Mouse (Mus musculus): Measurements from ENCODE around the gene Emc3.

Emc3 gene

GRCm38 (mm10) chr6:113530932-113531839 lies at the start of gene Emc3, which contains the start of gene Fancd2:
TSS of gene Emc3 (minus strand) at chr6:113531652.
TSS of gene Fancd2 (plus strand) at chr6:113531682.
- DNase-seq (ENCODE audit: low read depth in 1 of 2, low spot score in 2 of 2) = peak; percentile 77 to 91

DNA sequence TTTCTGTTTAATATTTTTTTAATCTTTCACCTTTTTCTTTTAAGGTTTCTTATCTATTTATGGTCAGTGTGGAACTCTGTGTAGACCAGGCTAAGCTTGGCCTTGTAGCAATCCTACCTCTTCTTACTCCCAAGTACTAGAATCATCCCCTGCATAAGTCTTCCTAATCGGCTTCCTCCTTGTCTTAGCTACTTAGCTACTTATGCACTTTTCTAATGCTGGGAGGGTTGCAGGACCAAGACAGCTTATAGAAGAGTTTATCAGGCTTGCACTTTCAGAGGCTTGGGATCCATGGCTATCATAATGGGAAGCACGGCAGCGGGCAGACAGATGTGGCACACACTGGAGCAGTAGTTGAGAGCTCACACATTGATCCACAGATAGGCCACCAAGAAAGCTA lies 47.9 kb upstream of the Emc3 start:
- no peak for DNase-seq (ENCODE audit: low read depth in 1 of 2, low spot score in 2 of 2)

GRCm38 (mm10) chr6:113576044-113576443 lies 44.6 kb upstream of the Emc3 start:
- DNase-seq (ENCODE audit: low read depth in 1 of 2, low spot score in 2 of 2) = no peak

- DNase-seq (ENCODE audit: low read depth in 1 of 2, low spot score in 2 of 2) = no peak
Observed at GRCm38 (mm10) chr6:113564557-113564956, 33.1 kb upstream of the Emc3 start.

- DNase-seq (ENCODE audit: low read depth in 1 of 2, low spot score in 2 of 2) = no peak
Observed at GRCm38 (mm10) chr6:113559736-113560135, 28.3 kb upstream of the Emc3 start.

DNA sequence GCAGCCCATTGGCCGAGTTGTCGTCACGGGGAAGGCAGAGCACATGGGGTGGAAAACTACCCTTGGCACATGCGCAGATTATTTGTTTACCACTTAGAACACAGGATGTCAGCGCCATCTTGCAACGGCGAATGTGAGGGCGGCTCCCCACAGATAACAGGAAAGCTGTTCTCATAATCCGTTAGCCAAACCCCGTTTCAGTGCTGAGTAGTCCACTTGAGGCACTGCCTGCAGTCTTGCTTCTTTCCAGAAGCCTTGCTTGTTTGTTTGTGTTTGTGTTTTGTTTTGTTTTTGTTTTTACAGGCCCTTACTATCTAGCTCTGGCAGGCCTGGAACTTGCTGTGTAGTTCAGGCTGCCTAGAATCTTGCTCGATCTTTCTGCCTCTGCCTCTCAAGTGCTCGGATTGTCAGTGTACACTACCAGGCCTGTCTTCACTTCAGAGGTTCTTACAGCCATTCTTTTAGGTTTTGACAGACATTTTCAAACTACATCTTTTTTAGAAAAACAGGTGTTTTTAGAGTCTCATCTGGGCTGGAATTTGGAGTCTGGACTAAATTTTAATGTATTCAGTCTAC lies 12.5 kb upstream of the Emc3 start:
- DNase-seq (ENCODE audit: low read depth in 1 of 2, low spot score in 2 of 2) = no peak

DNA sequence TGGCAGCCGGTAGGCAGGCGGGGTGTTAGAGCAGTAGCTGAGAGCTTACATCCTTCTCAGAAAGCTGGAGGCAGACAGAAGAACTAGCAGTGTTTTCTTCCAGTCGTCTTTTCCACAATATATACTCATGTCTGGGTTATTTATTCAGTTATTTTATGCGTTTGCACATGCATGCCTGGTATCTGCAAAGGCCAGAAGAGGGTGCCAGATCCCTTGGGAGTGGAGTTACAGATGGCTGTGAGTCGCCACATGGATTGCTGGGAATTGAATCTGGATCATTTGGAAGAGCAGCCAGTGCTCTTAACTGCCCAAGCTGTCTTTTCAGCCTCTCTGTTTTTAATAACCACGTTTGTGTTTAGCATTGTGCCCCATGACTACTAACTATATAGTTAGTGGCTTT lies 10.2 kb upstream of the Emc3 start:
- no peak for DNase-seq (ENCODE audit: low read depth in 1 of 2, low spot score in 2 of 2)

DNA sequence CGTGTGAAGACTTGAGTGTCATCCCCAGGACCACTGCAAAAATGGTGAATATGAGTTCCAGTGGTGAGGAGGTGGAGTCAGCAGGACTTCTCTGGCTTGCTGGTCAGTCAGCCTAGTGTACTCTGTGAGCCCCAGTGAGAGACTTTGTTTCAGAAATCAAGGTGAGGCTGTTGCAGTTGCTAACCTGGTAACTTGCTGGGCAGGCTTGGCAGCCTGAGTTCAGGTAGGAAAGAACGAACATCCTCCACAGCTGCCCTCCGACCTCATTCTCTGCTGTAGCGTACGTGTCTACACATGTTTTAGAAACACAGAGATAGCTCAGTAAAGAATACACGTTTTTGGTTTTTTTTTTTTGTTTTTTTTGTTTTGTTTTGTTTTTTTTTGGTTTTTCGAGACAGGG lies 3.4 kb upstream of the Emc3 start:
- DNase-seq (ENCODE audit: low read depth in 1 of 2, low spot score in 2 of 2) = no peak

DNA sequence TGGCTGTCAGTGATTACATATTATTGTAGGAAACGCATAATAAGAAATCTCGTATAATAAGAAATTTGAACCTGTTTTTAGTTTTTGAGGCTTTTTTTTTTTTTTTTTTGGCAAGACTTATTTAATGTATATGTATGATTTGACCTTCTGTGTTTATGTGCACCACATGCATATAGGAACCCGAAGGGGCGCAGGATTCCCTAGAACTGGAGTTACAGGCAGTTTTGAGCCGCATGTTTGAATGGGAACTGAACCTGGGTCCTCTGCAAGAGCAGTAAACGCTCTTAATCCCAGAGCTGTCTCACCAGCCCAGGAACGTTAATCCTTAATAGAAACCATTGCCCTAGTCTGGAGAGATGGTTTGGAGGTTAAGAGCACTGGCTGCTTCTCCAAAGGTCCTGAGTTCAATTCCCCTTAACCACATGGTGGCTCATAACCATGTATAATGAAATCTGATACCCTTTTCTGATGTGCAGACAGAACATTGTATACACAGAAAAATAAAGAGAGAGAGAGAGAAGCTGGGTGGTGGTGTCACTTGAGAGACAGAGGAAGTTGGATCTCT lies 470 bp upstream of the Emc3 start:
- DNase-seq (ENCODE audit: low read depth in 1 of 2, low spot score in 2 of 2) = no peak

DNA sequence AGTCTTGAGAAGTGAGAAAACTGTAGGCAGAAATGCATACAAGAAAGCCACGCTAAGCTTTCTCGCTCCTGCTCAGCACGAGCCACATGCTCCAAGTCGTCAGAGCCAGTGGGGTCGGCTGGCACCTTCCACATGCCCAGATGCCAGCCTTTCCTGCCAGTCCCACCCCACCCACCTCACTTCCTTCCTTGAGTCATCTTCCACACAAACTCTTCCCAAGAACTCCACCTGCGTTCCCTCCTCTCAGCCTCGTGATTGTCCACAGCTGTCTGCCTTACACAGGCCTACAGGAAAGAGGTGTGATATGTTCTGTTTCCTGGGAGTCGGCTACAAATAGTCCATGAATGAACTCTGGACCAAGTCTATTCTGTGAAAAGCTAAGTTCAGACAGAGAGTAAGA lies 8.0 kb downstream of the Emc3 start:
- no peak for DNase-seq (ENCODE audit: low read depth in 1 of 2, low spot score in 2 of 2)

DNA sequence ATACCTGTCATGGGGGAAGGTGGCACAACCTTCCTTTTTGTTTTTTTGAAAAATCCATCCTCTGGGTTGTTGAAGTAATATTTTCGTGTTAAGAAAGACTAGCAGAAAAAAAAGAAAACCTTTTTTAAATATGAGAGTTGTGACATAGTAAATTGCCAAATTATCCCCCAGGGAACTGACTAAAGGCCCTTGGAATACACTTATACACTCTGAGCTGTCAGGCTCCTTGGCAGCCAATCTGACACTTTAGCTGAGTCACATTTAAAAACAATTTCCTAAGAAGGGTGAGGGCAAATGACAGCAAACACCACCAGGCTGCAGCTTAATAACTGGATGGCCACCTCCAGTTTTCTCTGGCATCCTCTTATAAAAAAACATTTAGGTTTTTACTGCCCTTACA lies 9.1 kb downstream of the Emc3 start:
- DNase-seq (ENCODE audit: low read depth in 1 of 2, low spot score in 2 of 2) = no peak

GRCm38 (mm10) chr6:113517434-113518080 lies 13.9 kb downstream of the Emc3 start:
- DNase-seq (ENCODE audit: low read depth in 1 of 2, low spot score in 2 of 2) = no peak

DNA sequence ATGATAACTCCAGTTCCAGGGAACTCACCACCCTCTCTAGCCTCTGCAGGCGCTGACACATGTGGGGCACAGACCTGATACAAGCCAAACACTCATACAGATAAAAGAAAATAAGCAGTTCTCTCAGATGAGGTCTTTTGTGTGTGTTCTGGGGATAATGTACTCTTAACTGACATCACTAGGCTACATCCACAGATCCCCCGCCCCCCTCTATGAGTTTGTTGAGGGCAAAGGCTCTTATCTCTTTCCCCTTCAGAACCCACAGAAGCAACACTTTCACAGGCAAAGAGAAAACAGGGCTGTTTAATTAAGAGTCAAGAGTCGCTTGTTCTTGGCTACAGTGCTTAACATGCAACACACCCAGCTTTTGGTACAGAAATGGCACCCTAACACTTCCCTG lies 16.9 kb downstream of the Emc3 start:
- no peak for DNase-seq (ENCODE audit: low read depth in 1 of 2, low spot score in 2 of 2)

- no peak for DNase-seq (ENCODE audit: low read depth in 1 of 2, low spot score in 2 of 2)
Observed at GRCm38 (mm10) chr6:113513944-113514343, 17.5 kb downstream of the Emc3 start.

GRCm38 (mm10) chr6:113508947-113509280 lies 22.5 kb downstream of the Emc3 start:
- DNase-seq (ENCODE audit: low read depth in 1 of 2, low spot score in 2 of 2) = no peak

- no peak for DNase-seq (ENCODE audit: low read depth in 1 of 2, low spot score in 2 of 2)
Observed at GRCm38 (mm10) chr6:113508272-113508946, 23.0 kb downstream of the Emc3 start.

- no peak for DNase-seq (ENCODE audit: low read depth in 1 of 2, low spot score in 2 of 2)
Observed at GRCm38 (mm10) chr6:113507130-113507529, 24.3 kb downstream of the Emc3 start.

GRCm38 (mm10) chr6:113505689-113506088 lies 25.8 kb downstream of the Emc3 start:
- DNase-seq (ENCODE audit: low read depth in 1 of 2, low spot score in 2 of 2) = no peak

- DNase-seq (ENCODE audit: low read depth in 1 of 2, low spot score in 2 of 2) = no peak
Observed at GRCm38 (mm10) chr6:113502801-113503200, 28.7 kb downstream of the Emc3 start.

GRCm38 (mm10) chr6:113501388-113502084 lies 29.9 kb downstream of the Emc3 start, which contains the start of gene Prrt3:
TSS of gene Prrt3 (minus strand) at chr6:113501931.
- no peak for DNase-seq (ENCODE audit: low read depth in 1 of 2, low spot score in 2 of 2)

GRCm38 (mm10) chr6:113499346-113499745 lies 32.1 kb downstream of the Emc3 start:
- no peak for DNase-seq (ENCODE audit: low read depth in 1 of 2, low spot score in 2 of 2)
